42 mouse cellular contexts compared by ENCODE assay signal in the genomic region with DNA sequence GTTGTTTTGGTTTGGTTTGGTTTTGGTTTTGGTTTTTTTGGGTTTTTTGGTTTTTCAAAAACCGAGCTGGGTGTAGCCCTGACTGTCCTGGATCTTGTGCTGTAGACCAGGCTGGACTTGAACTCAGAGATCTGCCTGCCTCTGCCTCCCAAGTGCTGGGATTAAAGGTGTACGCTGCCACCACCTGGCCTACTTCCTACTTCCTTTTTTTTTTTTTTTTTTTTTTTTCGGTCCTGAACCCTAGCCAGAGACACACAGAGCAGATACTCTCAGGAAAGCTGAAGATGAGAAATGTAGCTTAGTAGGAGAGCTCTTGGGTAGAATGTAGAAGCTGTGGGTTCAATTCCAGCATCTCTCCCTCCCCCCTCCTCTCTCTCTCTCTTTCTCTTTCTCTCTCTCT. TPM values are rescaled to one million over a fixed set of nuclear protein-coding genes. Genes with fewer than 3 reads are reported as not detected.
"Had no signal": no experiment of that assay in that cellular context is flagged by ENCODE, and none has a peak within 500 bp of the region (broad histone marks: within the 10 kb centered on the region; RNA-seq: fewer than 3 reads in every experiment).

No protein-coding gene starts in this region.

- H3K4me1 ChIP-seq: liver, embryonic 12.5 days; lung, embryonic 15.5 days; midbrain, embryonic 13.5 days; midbrain, embryonic 15.5 days; neural tube, embryonic 12.5 days had no signal

- ATAC-seq: liver, embryonic 12.5 days; liver, postnatal 0 days; lung, postnatal 0 days; midbrain, embryonic 13.5 days; midbrain, embryonic 15.5 days; midbrain, embryonic 16.5 days had no signal

- H3K4me2 ChIP-seq: limb, embryonic 12.5 days; limb, embryonic 13.5 days; limb, embryonic 15.5 days; liver, embryonic 11.5 days; liver, embryonic 12.5 days; liver, embryonic 13.5 days; liver, embryonic 15.5 days; lung, embryonic 14.5 days; lung, embryonic 15.5 days; midbrain, embryonic 11.5 days; midbrain, embryonic 12.5 days; midbrain, embryonic 13.5 days; midbrain, embryonic 15.5 days; neural tube, embryonic 12.5 days had no signal

- DNase-seq: left cerebral cortex, postnatal 4 days; liver; liver, embryonic 13.5 days; liver, postnatal 0 days; lung, adult 18-20 months; lung, adult 2 months; lung, embryonic 14.5 days; lung, postnatal 10 days; lung, postnatal 14 days; lung, postnatal 36 days; lung, postnatal 4 days; midbrain, embryonic 14.5 days had no signal

- H3K9ac ChIP-seq: limb, embryonic 12.5 days; limb, embryonic 13.5 days; limb, embryonic 15.5 days; liver, embryonic 12.5 days; liver, embryonic 13.5 days; liver, embryonic 14.5 days; liver, embryonic 15.5 days; liver, postnatal 0 days; lung, embryonic 14.5 days; lung, embryonic 15.5 days; midbrain, embryonic 12.5 days; midbrain, embryonic 13.5 days; midbrain, embryonic 15.5 days; neural tube, embryonic 12.5 days had no signal

- H3K9me3 ChIP-seq: limb, embryonic 10.5 days; limb, embryonic 12.5 days; limb, embryonic 13.5 days; limb, embryonic 15.5 days; liver, embryonic 12.5 days; liver, embryonic 13.5 days; liver, embryonic 15.5 days; lung, embryonic 15.5 days; megakaryocyte, embryonic 14.5 days; midbrain, embryonic 10.5 days; midbrain, embryonic 12.5 days; midbrain, embryonic 13.5 days; midbrain, embryonic 15.5 days; neural tube, embryonic 12.5 days had no signal

- H3K36me3 ChIP-seq: limb, embryonic 10.5 days; limb, embryonic 12.5 days; limb, embryonic 13.5 days; limb, embryonic 15.5 days; liver, embryonic 12.5 days; liver, embryonic 13.5 days; liver, embryonic 15.5 days; lung, embryonic 15.5 days; midbrain, embryonic 10.5 days; midbrain, embryonic 12.5 days; midbrain, embryonic 13.5 days; midbrain, embryonic 15.5 days; neural tube, embryonic 12.5 days had no signal

- H3K4me3 ChIP-seq: limb, embryonic 10.5 days; limb, embryonic 12.5 days; limb, embryonic 13.5 days; limb, embryonic 15.5 days; liver, embryonic 12.5 days; liver, embryonic 13.5 days; liver, embryonic 15.5 days; lung, embryonic 15.5 days; megakaryocyte, embryonic 14.5 days; midbrain, embryonic 10.5 days; midbrain, embryonic 12.5 days; midbrain, embryonic 13.5 days; midbrain, embryonic 15.5 days; myocyte; neural tube, embryonic 12.5 days had no signal

- H3K27ac ChIP-seq: limb, embryonic 10.5 days; limb, embryonic 12.5 days; limb, embryonic 13.5 days; limb, embryonic 15.5 days; liver, embryonic 12.5 days; liver, embryonic 13.5 days; liver, embryonic 14.5 days; liver, embryonic 15.5 days; lung, embryonic 15.5 days; macrophage; midbrain, embryonic 10.5 days; midbrain, embryonic 12.5 days; midbrain, embryonic 13.5 days; midbrain, embryonic 15.5 days; neural tube, embryonic 12.5 days had no signal

RNA-seq across cellular contexts. Expression of gene Bicdl2, which starts 1.9 kb away (rescaled TPM):
- total RNA-seq: left cerebral cortex, postnatal 10 days; left cerebral cortex, postnatal 14 days; left cerebral cortex, postnatal 25 days; left cerebral cortex, postnatal 36 days; left cerebral cortex, postnatal 4 days; megakaryocyte progenitor cell, adult 5-6 weeks; megakaryocyte, adult 5-6 weeks; megakaryocyte-erythroid progenitor cell, adult 5-6 weeks; monocyte, adult 5-6 weeks had no signal
- polyA plus RNA-seq: liver, adult 2 months; liver, embryonic 12.5 days; liver, embryonic 15.5 days; macrophage; midbrain, embryonic 15.5 days; midbrain, embryonic 16.5 days; neural tube, embryonic 11.5 days had no signal

RNA-seq across cellular contexts. Expression of gene Mmp25, which starts 13.4 kb away (rescaled TPM):
- total RNA-seq: megakaryocyte-erythroid progenitor cell, adult 5-6 weeks had no signal
- polyA plus RNA-seq: liver, embryonic 11.5 days; myocyte had no signal
